Mouse (Mus musculus) urinary bladder, adult 2 months (tissue): ENCODE measurements around the gene Cd300lg. TPM values are rescaled to one million over a fixed set of nuclear protein-coding genes. Genes with fewer than 3 reads are reported as not detected.

Source experiments
- DNase-seq: peaks from one replicate; pipeline ENCODE4 v3.0.0; 2022; ENCODE audit warnings: low spot score
- polyA plus RNA-seq: library from polyadenylated mRNA; depleted of rRNA; stranded (reverse); fragments of >200 nt; gene quantifications from 2 replicates; pipeline ENCODE4 v1.2.3, GENCODE M21; 2012; rRNA removed

Gene Cd300lg
- polyA plus RNA-seq, 1 experiment: 15.3 TPM

DNA sequence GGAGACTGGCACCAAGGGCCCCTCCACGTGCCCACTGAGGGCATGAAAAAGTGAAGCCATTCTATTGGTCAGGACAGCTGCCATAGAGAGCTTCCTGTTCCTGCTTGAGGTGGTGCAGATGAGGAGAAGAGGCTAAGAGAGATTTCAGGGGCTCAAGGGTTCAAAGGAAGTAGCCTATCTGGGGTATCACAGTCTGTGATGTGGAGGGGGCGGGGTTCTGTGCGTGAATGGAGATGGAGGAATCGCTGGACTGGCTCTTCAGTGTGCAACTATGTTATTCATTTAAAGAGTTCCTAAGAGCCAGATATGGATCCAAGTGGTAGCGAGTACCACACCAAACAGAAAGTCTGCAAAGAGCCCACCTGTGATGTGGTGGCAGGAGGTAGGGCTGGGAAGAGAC is 55.1 kb downstream of the Cd300lg start:
- no peak for DNase-seq

DNA sequence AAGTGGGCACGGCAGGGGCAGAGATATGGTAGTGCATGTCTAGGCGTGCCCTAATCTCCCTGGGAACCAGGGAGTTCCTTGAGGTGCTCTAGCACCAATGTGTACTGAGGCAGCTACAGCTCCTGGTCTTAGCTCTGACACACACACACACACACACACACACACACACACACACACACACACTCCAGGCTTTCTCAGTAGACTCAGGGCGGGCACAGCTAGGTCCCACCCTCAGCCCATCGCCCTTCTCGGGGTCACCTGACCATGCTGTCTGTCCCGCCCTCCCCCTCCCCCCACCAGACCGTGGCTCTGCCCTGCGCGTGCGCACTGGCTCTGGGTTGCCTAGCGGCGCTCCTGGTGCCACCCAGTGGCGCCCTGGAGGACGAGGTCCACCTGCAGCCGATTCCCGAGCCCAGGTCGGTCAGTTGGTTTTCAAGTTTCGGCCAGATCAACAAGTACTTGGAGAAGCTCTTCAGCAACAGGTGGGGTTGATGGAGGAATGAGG is 55.6 kb downstream of the Cd300lg start:
- peak; percentile 62 for DNase-seq

DNA sequence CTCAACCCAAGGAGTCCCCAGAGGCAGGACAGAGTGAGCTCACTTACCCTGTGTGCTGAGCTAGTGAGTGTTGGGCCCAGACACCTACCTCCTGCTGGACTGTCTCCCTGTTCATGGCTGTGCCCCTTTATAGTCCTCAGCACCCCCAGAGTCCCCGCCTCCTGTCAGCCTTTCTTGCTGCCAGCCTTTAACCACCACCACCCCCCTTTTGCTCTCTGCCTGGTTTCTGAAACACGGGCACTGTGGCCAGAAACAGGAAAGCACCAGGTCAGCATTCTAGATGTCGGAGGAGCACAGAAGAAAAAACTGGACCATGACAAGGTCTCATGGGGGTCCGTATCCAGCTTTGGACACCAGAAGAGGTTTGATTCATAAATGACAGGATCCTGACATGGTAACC is 59.9 kb downstream of the Cd300lg start, which contains the start of gene Ppy:
Gene Ppy (minus strand): TSS at position 101 of the 400 bp plus-strand sequence.
- DNase-seq: no peak

DNA sequence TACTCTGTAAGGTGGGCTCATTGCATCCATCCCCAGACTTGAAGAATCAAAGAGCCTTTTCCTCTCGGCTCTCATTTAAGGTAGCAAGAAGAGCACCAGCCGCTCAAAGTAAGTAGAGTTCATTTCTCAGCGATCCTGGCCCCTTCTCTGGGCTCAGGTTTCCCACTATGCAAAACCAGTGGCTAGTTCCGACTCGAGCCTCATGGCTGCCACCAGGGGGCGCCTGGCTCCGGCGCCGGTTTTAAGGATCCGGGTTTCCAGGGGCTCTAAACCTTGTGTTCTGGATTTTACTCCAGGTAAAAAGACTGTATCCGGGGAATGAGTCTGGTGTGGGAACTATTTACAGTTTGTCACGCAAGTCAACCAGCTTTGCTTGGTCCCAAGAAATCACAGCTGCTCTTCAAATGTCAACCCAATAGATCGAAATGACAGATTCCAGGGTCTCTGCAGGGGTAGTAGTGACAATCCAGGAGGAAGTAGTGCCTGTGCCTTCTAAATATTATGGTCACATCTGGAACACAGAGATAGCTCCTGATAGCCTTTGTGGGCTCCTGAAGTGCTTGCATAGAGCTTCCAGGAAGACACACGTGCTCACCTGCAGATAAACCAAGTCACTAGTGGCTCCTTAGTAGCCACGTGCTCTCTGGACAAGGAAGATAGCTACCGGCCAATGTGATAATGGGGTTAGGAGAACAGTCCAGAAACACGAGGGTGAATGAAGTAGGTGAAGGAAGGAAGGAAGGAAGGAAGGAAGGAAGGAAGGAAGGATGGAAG is 61.4 kb downstream of the Cd300lg start:
- DNase-seq: peak; percentile 42

Other genes starting within 250 kb of the Cd300lg start
- 2.8 and 2.9 TPM in 2 replicates for gene Meox1, start 147.1 kb upstream of the Cd300lg start, polyA plus RNA-seq
- 0.03 TPM in 1 of 2 replicates, not detected in the other for gene Sost, start 74.5 kb upstream of the Cd300lg start, polyA plus RNA-seq
- not detected in 2 replicates for gene Cfap97d1, start 57.2 kb upstream of the Cd300lg start, polyA plus RNA-seq
- 55.8 and 62.7 TPM in 2 replicates for gene Dusp3, start 54.5 kb upstream of the Cd300lg start, polyA plus RNA-seq
- 1.2 and 1.4 TPM in 2 replicates for gene Mpp3, start 13.0 kb upstream of the Cd300lg start, polyA plus RNA-seq
- gene Mpp2, start 47.0 kb downstream of the Cd300lg start, polyA plus RNA-seq: 18.9 and 21.0 TPM in 2 replicates
- gene Ppy, start 59.8 kb downstream of the Cd300lg start, polyA plus RNA-seq: 0.19 and 0.51 TPM in 2 replicates
- not detected in 2 replicates for gene Pyy, start 66.3 kb downstream of the Cd300lg start, polyA plus RNA-seq
- 0.07 and 0.15 TPM in 2 replicates for gene Nags, start 104.0 kb downstream of the Cd300lg start, polyA plus RNA-seq
- gene Tmem101, start 114.9 kb downstream of the Cd300lg start, polyA plus RNA-seq: 15.0 and 17.4 TPM in 2 replicates
- 29.9 and 32.4 TPM in 2 replicates for gene Lsm12, start 143.8 kb downstream of the Cd300lg start, polyA plus RNA-seq
- gene G6pc3, start 148.1 kb downstream of the Cd300lg start, polyA plus RNA-seq: 73.3 and 80.1 TPM in 2 replicates
- 58.1 and 75.4 TPM in 2 replicates for gene Hdac5, start 188.7 kb downstream of the Cd300lg start, polyA plus RNA-seq
- gene BC030867, start 207.4 kb downstream of the Cd300lg start, polyA plus RNA-seq: 0.41 TPM in 2 replicates
- gene Asb16, start 227.2 kb downstream of the Cd300lg start, polyA plus RNA-seq: 0.63 and 0.65 TPM in 2 replicates
- 50.8 and 57.6 TPM in 2 replicates for gene Tmub2, start 243.4 kb downstream of the Cd300lg start, polyA plus RNA-seq